Mouse (Mus musculus) forebrain, embryonic 11.5 days (tissue): ENCODE measurements around the gene Pard6b. TPM values are rescaled to one million over a fixed set of nuclear protein-coding genes. Genes with fewer than 3 reads are reported as not detected.

Experiments used
- ATAC-seq: fragments of 200-750 bp; cut with Nextera tagmentation; replicated peaks from 2 replicates; pipeline ENCODE4 v1.8.0; 2017; ENCODE audit warnings: moderate TSS enrichment; ENCODE audit not compliant: low FRiP score
- DNase-seq: peaks from one replicate; pipeline ENCODE4 v3.0.0-alpha.2; 2017; ENCODE audit warnings: low spot score
- H3K27ac ChIP-seq: fragments of 300-500 bp; sonication (generic); 2 replicates; pipeline ENCODE4 v1.5.1; 2014; ENCODE audit warnings: low read depth, low read length
- H3K27me3 ChIP-seq: fragments of 300-500 bp; sonication (generic); 2 replicates; pipeline ENCODE4 v1.6.1; 2014; ENCODE audit warnings: mild to moderate bottlenecking, low read length, mixed read lengths; ENCODE audit not compliant: control insufficient read depth, insufficient read depth
- H3K36me3 ChIP-seq: fragments of 300-500 bp; sonication (generic); 2 replicates; pipeline ENCODE4 v1.6.1; 2014; ENCODE audit warnings: mild to moderate bottlenecking, low read length, moderate library complexity, mixed read lengths; ENCODE audit not compliant: control insufficient read depth, insufficient read depth
- H3K4me1 ChIP-seq: fragments of 300-500 bp; sonication (generic); replicated peaks from 2 replicates; pipeline ENCODE4 v1.6.1; 2014; ENCODE audit warnings: low read length, mixed read lengths; ENCODE audit not compliant: control insufficient read depth, insufficient read depth
- H3K4me2 ChIP-seq: fragments of 300-500 bp; sonication (generic); 2 replicates; pipeline ENCODE4 v1.6.1; 2014; ENCODE audit warnings: low read depth, mild to moderate bottlenecking, low read length, moderate library complexity, mixed read lengths; ENCODE audit not compliant: severe bottlenecking
- H3K4me3 ChIP-seq: fragments of 300-500 bp; sonication (generic); 2 replicates; pipeline ENCODE4 v1.5.1; 2014; ENCODE audit warnings: low read depth, low read length
- H3K9ac ChIP-seq: fragments of 300-500 bp; sonication (generic); 2 replicates; pipeline ENCODE4 v1.6.1; 2014; ENCODE audit warnings: low read length
- H3K9me3 ChIP-seq: fragments of 300-500 bp; sonication (generic); 2 replicates; pipeline ENCODE4 v1.6.1; 2016; ENCODE audit warnings: low read length, mixed read lengths; ENCODE audit not compliant: control insufficient read depth
- WGBS: fragments of 180-500 bp; shearing (Covaris S2); extraction: QIAGEN DNeasy Blood & Tissue Kit; methylation state at CpG from one replicate; pipeline ENCODE4 v1.1.7; 2014; 5-methylcytosine and 5-hydroxymethylcytosine counted together
- polyA plus RNA-seq: library from polyadenylated mRNA; unstranded; fragments of >200 nt; fragmentation: Nextera tagmentation; extraction: Ambion mirVana; gene quantifications from 2 replicates; pipeline ENCODE4 v1.2.1, GENCODE M21; 2014

The Pard6b gene
- 12.4 and 13.7 TPM in 2 replicates for polyA plus RNA-seq

GRCm38 (mm10) chr2:168080431-168081246, at the start of gene Pard6b:
TSS of gene Pard6b (plus strand) at chr2:168081004.
- peak; percentile 95 for ATAC-seq
- Histone ChIP-seq H3K36me3 (no peaks in the 10 kb centered on the region), H3K9ac (peak within 1 kb of the TSS; percentile 70), H3K9me3 (no peaks in the 10 kb centered on the region), H3K27me3 (peaks cover 2% of the 10 kb centered on the region; the same call in 1 of the 2 replicates), H3K4me1 (peaks cover 4% of the 10 kb centered on the region; the same call in 1 of the 2 replicates), H3K4me2 (peak within 1 kb of the TSS; percentile 84), H3K4me3 (peak within 1 kb of the TSS; percentile 76), H3K27ac (0 out of 2 replicates have a peak within 1 kb of the TSS, but pooled peaks have one; percentile 21)
- peak; percentile 99 for DNase-seq
- WGBS = under 1% methylated on average over 96 of the region's 110 CpGs

GRCm38 (mm10) chr2:168031842-168032241, 49.0 kb upstream of the Pard6b start:
- Histone ChIP-seq H3K36me3 (no peaks in the 10 kb centered on the region), H3K27ac (no peak overlapping the region), H3K4me2 (no peak overlapping the region), H3K9ac (no peak overlapping the region), H3K27me3 (no peaks in the 10 kb centered on the region), H3K4me3 (no peak overlapping the region), H3K4me1 (no peaks in the 10 kb centered on the region), H3K9me3 (peaks cover 4% of the 10 kb centered on the region; the same call in 1 of the 2 replicates)
- ATAC-seq = no peak
- WGBS = 71% methylated on average over 2 of the region's 2 CpGs
- no peak for DNase-seq

GRCm38 (mm10) chr2:168033905-168034304, 46.9 kb upstream of the Pard6b start:
- DNase-seq (no peak), ATAC-seq (no peak)
- H3K4me2 ChIP-seq = no peak overlapping the region
- no peaks in the 10 kb centered on the region; the same call in 1 of the 2 replicates for H3K9me3 ChIP-seq
- 71% methylated on average over 10 of the region's 10 CpGs for WGBS
- no peak overlapping the region for H3K9ac ChIP-seq
- H3K27ac ChIP-seq = no peak overlapping the region
- no peaks in the 10 kb centered on the region for H3K4me1 ChIP-seq
- no peaks in the 10 kb centered on the region for H3K27me3 ChIP-seq
- H3K4me3 ChIP-seq = no peak overlapping the region
- no peaks in the 10 kb centered on the region for H3K36me3 ChIP-seq

GRCm38 (mm10) chr2:168035907-168036306, 44.9 kb upstream of the Pard6b start:
- Histone ChIP-seq H3K9ac (no peak overlapping the region), H3K36me3 (no peaks in the 10 kb centered on the region)
- 89% methylated on average over 6 of the region's 6 CpGs for WGBS

GRCm38 (mm10) chr2:168037063-168037462, 43.7 kb upstream of the Pard6b start:
- Histone ChIP-seq H3K4me1 (no peaks in the 10 kb centered on the region), H3K4me3 (no peak overlapping the region), H3K9ac (no peak overlapping the region), H3K4me2 (no peak overlapping the region), H3K27ac (no peak overlapping the region), H3K27me3 (no peaks in the 10 kb centered on the region), H3K36me3 (no peaks in the 10 kb centered on the region), H3K9me3 (no peaks in the 10 kb centered on the region)
- DNase-seq (no peak), ATAC-seq (no peak)
- WGBS = 61% methylated on average over 3 of the region's 3 CpGs

More at GRCm38 (mm10) chr2:168035907-168036306, 44.9 kb upstream of the Pard6b start:
- no peak for ATAC-seq
- Histone ChIP-seq H3K27me3 (no peaks in the 10 kb centered on the region), H3K9me3 (no peaks in the 10 kb centered on the region), H3K4me2 (no peak overlapping the region), H3K27ac (no peak overlapping the region), H3K4me3 (no peak overlapping the region), H3K4me1 (no peaks in the 10 kb centered on the region)
- no peak for DNase-seq

GRCm38 (mm10) chr2:168040751-168041150, 40.1 kb upstream of the Pard6b start:
- Histone ChIP-seq H3K27ac (no peak overlapping the region), H3K9me3 (no peaks in the 10 kb centered on the region), H3K4me1 (no peaks in the 10 kb centered on the region; the same call in 1 of the 2 replicates), H3K27me3 (no peaks in the 10 kb centered on the region), H3K9ac (no peak overlapping the region), H3K36me3 (no peaks in the 10 kb centered on the region), H3K4me2 (no peak overlapping the region), H3K4me3 (no peak overlapping the region)
- 35% methylated on average over 3 of the region's 3 CpGs for WGBS
- DNase-seq (no peak), ATAC-seq (no peak)

- 82% methylated on average over 6 of the region's 6 CpGs for WGBS
- no peak for DNase-seq
Measured at GRCm38 (mm10) chr2:168042019-168042418, 38.8 kb upstream of the Pard6b start.

GRCm38 (mm10) chr2:168044681-168045287, 36.0 kb upstream of the Pard6b start:
- Histone ChIP-seq H3K27me3 (peaks cover 7% of the 10 kb centered on the region), H3K36me3 (no peaks in the 10 kb centered on the region), H3K4me1 (peaks cover 6% of the 10 kb centered on the region), H3K9me3 (no peaks in the 10 kb centered on the region), H3K4me3 (no peak overlapping the region), H3K27ac (no peak overlapping the region), H3K4me2 (no peak overlapping the region), H3K9ac (no peak overlapping the region)
- ATAC-seq (no peak), DNase-seq (no peak)
- 77% methylated on average over 10 of the region's 10 CpGs for WGBS

More at GRCm38 (mm10) chr2:168042019-168042418, 38.8 kb upstream of the Pard6b start:
- Histone ChIP-seq H3K4me2 (no peak overlapping the region), H3K4me1 (no peaks in the 10 kb centered on the region; the same call in 1 of the 2 replicates), H3K36me3 (no peaks in the 10 kb centered on the region), H3K9ac (no peak overlapping the region), H3K9me3 (no peaks in the 10 kb centered on the region), H3K27ac (no peak overlapping the region), H3K27me3 (no peaks in the 10 kb centered on the region), H3K4me3 (no peak overlapping the region)
- ATAC-seq = no peak
